Mouse (Mus musculus) kidney, postnatal 36 days (tissue): ENCODE measurements at regions not wholly inside any gene's neighbourhood (a gene's known extent, or its start where the extent isn't known, plus 50 kb on each side); places are given as distances from the start of the nearest gene placed in this dataset.

Source experiments
- DNase-seq, 2 experiments: peaks; one replicate each; pipeline ENCODE4 v3.0.0; 2021 to 2022; ENCODE audit warnings: mixed read lengths in 2 of 2

DNA sequence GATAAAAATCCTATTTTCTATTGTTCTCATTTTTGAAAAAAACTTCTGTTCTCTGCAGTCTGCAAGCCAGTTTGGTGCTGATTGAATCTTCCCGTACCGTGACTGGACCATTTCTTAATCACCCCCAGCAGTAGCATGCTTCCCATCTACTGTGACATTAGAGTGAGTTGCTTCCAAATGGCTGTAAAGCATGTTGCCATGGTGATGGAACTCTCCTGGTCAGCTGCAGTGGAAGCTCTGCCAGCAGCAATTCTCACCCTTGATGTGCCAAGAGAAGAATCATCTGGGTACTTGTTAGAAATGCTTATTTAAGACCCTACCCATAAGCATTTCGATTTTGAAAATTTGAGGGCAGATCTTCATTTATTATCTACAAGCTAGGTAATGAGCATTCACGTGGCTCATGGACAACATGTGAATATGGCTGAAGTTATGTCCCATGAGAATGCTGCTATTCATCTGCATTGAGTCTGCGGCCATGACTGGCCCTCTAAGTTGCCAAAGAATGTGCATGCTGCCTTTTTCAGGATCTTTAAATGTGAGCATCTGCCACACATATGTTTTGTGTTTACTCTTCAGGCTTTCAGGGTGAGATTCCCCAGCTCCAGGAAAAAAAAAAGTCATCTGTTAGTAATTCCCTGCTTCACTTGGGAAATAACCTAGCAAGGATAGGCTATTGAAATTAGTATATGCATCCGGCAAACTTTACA is 62.8 kb downstream of the H2al1n start:
- DNase-seq: no peak

DNA sequence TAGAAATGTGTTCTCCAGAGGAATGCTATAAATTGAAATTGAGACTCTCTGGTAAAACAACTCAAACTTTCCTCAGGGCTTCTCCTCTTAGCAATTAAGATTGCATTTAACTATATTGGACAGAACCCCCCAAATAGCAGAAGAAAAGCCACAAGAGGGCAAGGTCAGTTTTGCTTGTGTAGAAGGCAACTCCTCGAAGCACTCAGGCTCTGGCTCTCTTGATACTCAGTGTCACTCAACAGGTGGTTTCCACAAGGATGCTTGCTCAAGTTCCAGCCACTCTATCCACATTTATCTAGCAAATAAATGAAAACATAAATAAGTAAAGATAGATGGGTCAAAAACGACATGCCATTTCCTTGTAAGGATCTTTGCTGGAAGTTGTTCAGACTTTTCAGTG is 68.4 kb downstream of the H2al1n start:
- no peak for DNase-seq

GRCm38 (mm10) chrX:14279736-14280135 is 68.8 kb downstream of the H2al1n start:
- DNase-seq: no peak

GRCm38 (mm10) chrX:14294890-14295289 is 83.9 kb downstream of the H2al1n start:
- DNase-seq: no peak

DNA sequence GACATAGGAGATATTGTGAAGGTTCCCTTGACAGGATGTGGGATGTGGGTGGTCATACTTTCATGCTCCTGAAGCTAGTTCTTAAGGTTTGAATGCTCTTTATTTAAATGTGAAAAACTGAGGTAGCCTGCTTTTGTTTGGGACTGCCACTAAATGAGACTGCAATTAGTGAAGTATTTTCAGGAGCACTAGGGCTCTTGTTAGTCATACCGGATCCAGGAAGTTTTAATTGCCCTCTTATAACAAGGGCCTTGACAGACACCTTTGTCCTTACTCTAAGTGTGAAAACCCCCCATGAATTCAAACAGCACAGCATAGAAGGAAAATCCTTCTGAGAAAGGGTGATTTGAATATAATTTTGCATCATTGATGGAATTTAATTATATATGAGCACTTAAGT is 91.2 kb downstream of the H2al1n start:
- no peak for DNase-seq

DNA sequence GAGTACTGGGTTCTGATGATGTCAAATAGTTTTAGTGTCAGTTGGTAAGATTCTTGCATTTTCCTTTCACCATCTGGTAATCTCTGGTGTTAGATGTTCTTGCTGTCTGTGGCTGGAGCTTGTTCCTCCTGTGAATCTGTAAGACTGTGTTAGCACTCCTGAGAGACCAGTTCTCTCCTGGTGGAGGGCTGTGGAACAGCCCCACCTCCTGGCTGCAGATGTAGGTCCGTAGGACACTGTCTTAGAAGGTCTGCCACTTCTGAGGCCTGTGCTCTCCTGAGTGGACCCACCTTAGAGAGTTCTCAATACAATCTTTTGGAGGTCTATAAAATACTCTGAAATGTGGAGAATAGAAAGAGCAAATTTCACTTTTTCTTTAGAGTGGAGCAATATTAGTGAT is 101.8 kb downstream of the H2al1n start:
- DNase-seq: peak in 1 of 2 experiments; percentile 1

- DNase-seq: no peak
These were observed 141.5 kb downstream of the H2al1n start for GRCm38 (mm10) chrX:14352416-14352815.

DNA sequence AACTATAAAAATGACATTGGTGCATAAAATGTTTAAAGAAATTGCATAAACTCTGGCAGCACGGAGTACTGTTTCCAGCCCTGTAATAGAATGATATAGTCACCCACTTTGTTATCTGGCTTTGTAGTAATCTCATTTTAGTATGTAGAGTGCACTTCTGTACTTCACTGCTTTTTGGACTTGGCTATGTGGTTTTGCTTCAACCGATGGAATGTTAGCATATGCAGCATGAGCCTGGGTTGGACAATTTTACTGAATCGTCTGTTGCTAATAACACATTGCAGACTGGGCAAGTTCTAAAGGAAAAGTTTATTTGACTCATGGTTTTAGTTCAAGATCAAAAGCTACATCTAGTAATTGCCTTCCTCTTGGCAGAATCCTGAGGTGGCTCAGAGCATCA is 142.4 kb downstream of the H2al1n start:
- DNase-seq: no peak

DNA sequence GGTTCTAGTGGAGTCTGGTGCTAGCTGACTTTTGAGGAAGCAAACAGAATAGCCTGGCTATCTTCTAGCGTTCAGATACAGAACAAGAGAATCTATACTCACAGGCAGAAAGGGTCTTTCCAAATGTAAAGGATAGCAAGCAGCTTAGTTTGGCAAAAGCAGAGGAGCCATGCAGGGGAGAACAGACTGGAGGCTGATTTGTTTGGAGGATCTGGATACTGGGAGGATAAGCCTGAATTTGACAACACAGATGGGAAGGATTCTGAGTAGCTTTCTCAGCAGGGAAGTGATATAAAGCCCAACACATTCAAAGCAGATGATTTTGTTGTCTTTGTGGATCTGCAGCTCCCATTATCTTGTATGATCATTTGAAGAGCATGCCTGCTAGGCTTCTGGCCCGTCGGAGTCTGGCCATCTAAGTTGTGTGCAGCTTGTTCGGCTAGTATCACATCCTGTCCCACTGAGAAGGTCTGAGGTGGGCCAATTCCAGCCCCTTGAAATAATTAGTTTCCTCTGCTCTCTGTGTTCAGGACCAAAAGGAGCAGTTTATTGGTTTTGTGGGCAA is 145.6 kb downstream of the H2al1n start:
- DNase-seq: no peak
